8 mouse cellular contexts compared by ENCODE assay signal in genomic region chr16:5203668-5204433, GRCm38 (mm10). TPM values are rescaled to one million over a fixed set of nuclear protein-coding genes. Genes with fewer than 3 reads are reported as not detected.
DNase-seq lines count a peak whose midpoint lies in the region; ATAC-seq and TF ChIP-seq lines count a peak whose summit lies in the region.

TSS of gene Nagpa (minus strand) at chr16:5204012.

- H3K4me2 ChIP-seq in forebrain, embryonic 11.5 days (ENCODE audit: low read depth, low read length, severe bottlenecking), result peak within 1 kb of the TSS; percentile 97
- H3K4me2 ChIP-seq in heart, embryonic 15.5 days, result peak within 1 kb of the TSS; percentile 99
- peak within 1 kb of the TSS; percentile 95 for H3K4me2 ChIP-seq in liver, embryonic 12.5 days
- H3K4me2 ChIP-seq in stomach, embryonic 14.5 days (replicated peaks; ENCODE audit: low read depth, low read length), result peak within 1 kb of the TSS; percentile 97

- no peaks in the 10 kb centered on the region for H3K9me3 ChIP-seq in E14TG2a.4 (ENCODE audit: low read length)
- no peaks in the 10 kb centered on the region for H3K9me3 ChIP-seq in forebrain, embryonic 11.5 days (ENCODE audit: control insufficient read depth, low read length)
- H3K9me3 ChIP-seq in heart, embryonic 15.5 days (replicated peaks), result no peaks in the 10 kb centered on the region
- no peaks in the 10 kb centered on the region for H3K9me3 ChIP-seq in liver, embryonic 12.5 days (replicated peaks)
- no peaks in the 10 kb centered on the region for H3K9me3 ChIP-seq in stomach, embryonic 14.5 days (ENCODE audit: control insufficient read depth, low read depth, low read length)

- DNase-seq in c-Kit-positive CD71-positive TER-119-negative erythroid progenitor cells, embryonic 14.5 days (ENCODE audit: low read depth), result peak; percentile 68
- DNase-seq in forebrain, embryonic 11.5 days (ENCODE audit: low spot score), result peak; percentile 90
- DNase-seq in kidney, postnatal 14 days, result peak; percentile 90
- DNase-seq in natural killer cell, adult 2 months (ENCODE audit: low spot score in 2 of 2), result peak; percentile 49 to 69

- H3K4me1 ChIP-seq in E14TG2a.4 (replicated peaks; ENCODE audit: low read depth, low read length), result peaks cover 23% of the 10 kb centered on the region
- H3K4me1 ChIP-seq in forebrain, embryonic 11.5 days (replicated peaks; ENCODE audit: control insufficient read depth, insufficient read depth, low read length), result peaks cover 2% of the 10 kb centered on the region; the same call in 1 of the 2 replicates
- H3K4me1 ChIP-seq in heart, embryonic 15.5 days (replicated peaks), result peaks cover 14% of the 10 kb centered on the region
- peaks cover 20% of the 10 kb centered on the region for H3K4me1 ChIP-seq in liver, embryonic 12.5 days
- peaks cover 12% of the 10 kb centered on the region; the same call in 1 of the 2 replicates for H3K4me1 ChIP-seq in stomach, embryonic 14.5 days (ENCODE audit: control insufficient read depth, insufficient read depth, low read length)

- H3K36me3 ChIP-seq in E14TG2a.4 (ENCODE audit: insufficient read depth, low read length), result peaks cover 31% of the 10 kb centered on the region
- no peaks in the 10 kb centered on the region for H3K36me3 ChIP-seq in forebrain, embryonic 11.5 days (ENCODE audit: control insufficient read depth, insufficient read depth, low read length)
- no peaks in the 10 kb centered on the region; the same call in 1 of the 2 replicates for H3K36me3 ChIP-seq in heart, embryonic 15.5 days
- H3K36me3 ChIP-seq in liver, embryonic 12.5 days, result peaks cover 30% of the 10 kb centered on the region
- no peaks in the 10 kb centered on the region for H3K36me3 ChIP-seq in stomach, embryonic 14.5 days (ENCODE audit: control insufficient read depth, insufficient read depth, low read length)

- H3K9ac ChIP-seq in forebrain, embryonic 11.5 days (ENCODE audit: low read length), result peak within 1 kb of the TSS; percentile 48
- peak within 1 kb of the TSS; percentile 63 for H3K9ac ChIP-seq in heart, embryonic 15.5 days
- H3K9ac ChIP-seq in liver, embryonic 12.5 days, result peak within 1 kb of the TSS; percentile 75
- peak within 1 kb of the TSS; percentile 51 for H3K9ac ChIP-seq in stomach, embryonic 14.5 days (replicated peaks; ENCODE audit: low read depth, low read length)

- peak; percentile 93 for ATAC-seq in forebrain, embryonic 11.5 days (replicated peaks; ENCODE audit: low FRiP score)
- peak; percentile 81 for ATAC-seq in heart, embryonic 15.5 days (replicated peaks; ENCODE audit: insufficient number of reproducible peaks, insufficient read depth, low FRiP score, low read depth)
- ATAC-seq in liver, embryonic 12.5 days, result peak; percentile 75
- peak; percentile 83 for ATAC-seq in stomach, embryonic 14.5 days (ENCODE audit: insufficient number of reproducible peaks, insufficient read depth, low FRiP score, low read depth)

- peak within 1 kb of the TSS; percentile 96 for H3K4me3 ChIP-seq in E14TG2a.4 (replicated peaks; ENCODE audit: low read length)
- peak within 1 kb of the TSS; percentile 59 for H3K4me3 ChIP-seq in forebrain, embryonic 11.5 days (ENCODE audit: low read depth, low read length)
- H3K4me3 ChIP-seq in heart, embryonic 15.5 days, result peak within 1 kb of the TSS; percentile 83
- peak within 1 kb of the TSS; percentile 88 for H3K4me3 ChIP-seq in liver, embryonic 12.5 days
- H3K4me3 ChIP-seq in stomach, embryonic 14.5 days (ENCODE audit: low read depth, low read length), result peak within 1 kb of the TSS; percentile 90

- 4% methylated on average over 40 of the region's 40 CpGs for WGBS in forebrain, embryonic 11.5 days
- 3% methylated on average over 40 of the region's 40 CpGs for WGBS in heart, embryonic 15.5 days
- WGBS in liver, embryonic 12.5 days (ENCODE audit: insufficient replicate concordance), result 2% methylated on average over 40 of the region's 40 CpGs
- 4% methylated on average over 40 of the region's 40 CpGs for WGBS in stomach, embryonic 14.5 days

- TF ChIP-seq CTCF in E14TG2a.4 (conservative IDR thresholded peaks at IDR 0.05; ENCODE audit: low read length), result no peak

- H3K27ac ChIP-seq in forebrain, embryonic 11.5 days (ENCODE audit: low read depth, low read length), result no peak within 1 kb of the TSS
- H3K27ac ChIP-seq in heart, embryonic 15.5 days, result no peak within 1 kb of the TSS
- H3K27ac ChIP-seq in liver, embryonic 12.5 days, result peak within 1 kb of the TSS; percentile 54; the same call in 1 of the 2 replicates
- H3K27ac ChIP-seq in stomach, embryonic 14.5 days (ENCODE audit: low read length), result no peak within 1 kb of the TSS

- peaks cover 16% of the 10 kb centered on the region for H3K27me3 ChIP-seq in E14TG2a.4 (ENCODE audit: insufficient read depth, low read length)
- H3K27me3 ChIP-seq in forebrain, embryonic 11.5 days (ENCODE audit: control insufficient read depth, insufficient read depth, low read length), result no peaks in the 10 kb centered on the region
- H3K27me3 ChIP-seq in heart, embryonic 15.5 days, result no peaks in the 10 kb centered on the region
- H3K27me3 ChIP-seq in liver, embryonic 12.5 days (replicated peaks), result no peaks in the 10 kb centered on the region
- no peaks in the 10 kb centered on the region for H3K27me3 ChIP-seq in stomach, embryonic 14.5 days (ENCODE audit: control insufficient read depth, insufficient read depth, low read length)

RNA-seq across cellular contexts. Expression of gene Nagpa, which starts in this region (rescaled TPM):
- polyA plus RNA-seq in forebrain, embryonic 11.5 days (2014; fragmentation: Nextera tagmentation; extraction: Ambion mirVana), result 10.7 and 12.5 TPM in 2 replicates
- 12.4 and 17.4 TPM in 2 replicates for polyA plus RNA-seq in heart, embryonic 15.5 days (2015; fragmentation: Nextera tagmentation; extraction: Ambion mirVana)
- polyA plus RNA-seq in liver, embryonic 12.5 days (2016; fragmentation: Nextera tagmentation; extraction: Ambion mirVana), result 19.3 and 19.4 TPM in 2 replicates
- polyA plus RNA-seq in stomach, embryonic 14.5 days (2014; fragmentation: Nextera tagmentation; extraction: Ambion mirVana), result 14.0 and 14.5 TPM in 2 replicates
